Mouse (Mus musculus): ENCODE results near the gene Enc1. TPM values are rescaled to one million over a fixed set of nuclear protein-coding genes. Genes with fewer than 3 reads are reported as not detected.

The Enc1 gene
- polyA plus RNA-seq, 1 experiment from 2014 or later = 2.6 TPM

- no peak for DNase-seq (ENCODE audit: low spot score)
- 76% methylated on average over 2 of the region's 2 CpGs for WGBS
- H3K9me3 ChIP-seq (ENCODE audit: low read length) = no peaks in the 10 kb centered on the region
- H3K4me1 ChIP-seq (ENCODE audit: insufficient read depth, low read depth, low read length) = no peaks in the 10 kb centered on the region
- ATAC-seq = no peak
- H3K27ac ChIP-seq (ENCODE audit: low read length) = no peak overlapping the region
- H3K36me3 ChIP-seq (ENCODE audit: insufficient read depth, low read length) = no peaks in the 10 kb centered on the region
- H3K4me3 ChIP-seq (ENCODE audit: low read depth, low read length) = no peak overlapping the region
- no peak overlapping the region for H3K9ac ChIP-seq (replicated peaks; ENCODE audit: low read depth)
- no peak for TF ChIP-seq CTCF (IDR thresholded peaks at IDR 0.05)
- no peak for TF ChIP-seq EP300 (IDR thresholded peaks at IDR 0.05)
- H3K27me3 ChIP-seq (replicated peaks; ENCODE audit: insufficient read depth, low read length) = no peaks in the 10 kb centered on the region
- no peak overlapping the region for H3K4me2 ChIP-seq (replicated peaks; ENCODE audit: low read depth, low read length)
Measured at GRCm38 (mm10) chr13:97199123-97199522, 41.8 kb upstream of the Enc1 start.

GRCm38 (mm10) chr13:97201076-97201475, 39.8 kb upstream of the Enc1 start:
- Histone ChIP-seq H3K9me3 (ENCODE audit: low read length) (no peaks in the 10 kb centered on the region), H3K27me3 (replicated peaks; ENCODE audit: insufficient read depth, low read length) (no peaks in the 10 kb centered on the region), H3K9ac (replicated peaks; ENCODE audit: low read depth) (no peak overlapping the region), H3K4me2 (replicated peaks; ENCODE audit: low read depth, low read length) (no peak overlapping the region), H3K4me3 (ENCODE audit: low read depth, low read length) (no peak overlapping the region), H3K27ac (ENCODE audit: low read length) (no peak overlapping the region), H3K4me1 (ENCODE audit: insufficient read depth, low read depth, low read length) (no peaks in the 10 kb centered on the region), H3K36me3 (ENCODE audit: insufficient read depth, low read length) (no peaks in the 10 kb centered on the region)
- no peak for DNase-seq (ENCODE audit: low spot score)
- 30% methylated on average over 7 of the region's 7 CpGs for WGBS
- TF ChIP-seq CTCF (IDR thresholded peaks at IDR 0.05) = no peak
- TF ChIP-seq EP300 (IDR thresholded peaks at IDR 0.05) = no peak
- no peak for ATAC-seq

GRCm38 (mm10) chr13:97201896-97202295, 39.0 kb upstream of the Enc1 start:
- no peaks in the 10 kb centered on the region for H3K9me3 ChIP-seq (ENCODE audit: low read length)
- H3K9ac ChIP-seq (replicated peaks; ENCODE audit: low read depth) = no peak overlapping the region
- no peaks in the 10 kb centered on the region for H3K36me3 ChIP-seq (ENCODE audit: insufficient read depth, low read length)
- H3K4me1 ChIP-seq (ENCODE audit: insufficient read depth, low read depth, low read length) = no peaks in the 10 kb centered on the region
- no peak overlapping the region for H3K4me2 ChIP-seq (replicated peaks; ENCODE audit: low read depth, low read length)
- no peak for TF ChIP-seq EP300 (IDR thresholded peaks at IDR 0.05)
- H3K27me3 ChIP-seq (replicated peaks; ENCODE audit: insufficient read depth, low read length) = no peaks in the 10 kb centered on the region
- H3K4me3 ChIP-seq (ENCODE audit: low read depth, low read length) = no peak overlapping the region
- DNase-seq (ENCODE audit: low spot score) (no peak), ATAC-seq (no peak)
- no peak overlapping the region for H3K27ac ChIP-seq (ENCODE audit: low read length)
- WGBS = 61% methylated on average over 4 of the region's 4 CpGs

- WGBS = 5% methylated on average over 18 of the region's 18 CpGs
- no peaks in the 10 kb centered on the region for H3K4me1 ChIP-seq (ENCODE audit: insufficient read depth, low read depth, low read length)
- DNase-seq (ENCODE audit: low spot score) = peak; percentile 92
- no peaks in the 10 kb centered on the region for H3K36me3 ChIP-seq (ENCODE audit: insufficient read depth, low read length)
- H3K4me3 ChIP-seq (ENCODE audit: low read depth, low read length) = peak overlapping the region; percentile 37
- no peaks in the 10 kb centered on the region for H3K9me3 ChIP-seq (ENCODE audit: low read length)
- peak; percentile 77 for TF ChIP-seq CTCF (IDR thresholded peaks at IDR 0.05)
- TF ChIP-seq EP300 (IDR thresholded peaks at IDR 0.05) = no peak
- H3K27me3 ChIP-seq (replicated peaks; ENCODE audit: insufficient read depth, low read length) = no peaks in the 10 kb centered on the region
- no peak overlapping the region; the same call in 1 of the 2 replicates for H3K9ac ChIP-seq (replicated peaks; ENCODE audit: low read depth)
- peak; percentile 92 for ATAC-seq
- H3K27ac ChIP-seq (ENCODE audit: low read length) = peak overlapping the region; percentile 51; the same call in 1 of the 2 replicates
- H3K4me2 ChIP-seq (replicated peaks; ENCODE audit: low read depth, low read length) = peak overlapping the region; percentile 57
Measured at GRCm38 (mm10) chr13:97205052-97205701, 35.7 kb upstream of the Enc1 start.

GRCm38 (mm10) chr13:97206046-97206445, 34.9 kb upstream of the Enc1 start:
- Histone ChIP-seq H3K36me3 (ENCODE audit: insufficient read depth, low read length) (no peaks in the 10 kb centered on the region), H3K4me1 (ENCODE audit: insufficient read depth, low read depth, low read length) (no peaks in the 10 kb centered on the region), H3K27ac (ENCODE audit: low read length) (no peak overlapping the region), H3K9me3 (ENCODE audit: low read length) (no peaks in the 10 kb centered on the region), H3K4me2 (replicated peaks; ENCODE audit: low read depth, low read length) (no peak overlapping the region), H3K9ac (replicated peaks; ENCODE audit: low read depth) (no peak overlapping the region), H3K4me3 (ENCODE audit: low read depth, low read length) (no peak overlapping the region), H3K27me3 (replicated peaks; ENCODE audit: insufficient read depth, low read length) (no peaks in the 10 kb centered on the region)
- 83% methylated on average over 2 of the region's 2 CpGs for WGBS
- ATAC-seq (no peak), DNase-seq (ENCODE audit: low spot score) (no peak)
- no peak for TF ChIP-seq EP300 (IDR thresholded peaks at IDR 0.05)
- TF ChIP-seq CTCF (IDR thresholded peaks at IDR 0.05) = no peak

- no peak for DNase-seq (ENCODE audit: low spot score)
- no peak overlapping the region for H3K27ac ChIP-seq (ENCODE audit: low read length)
- no peak overlapping the region for H3K9ac ChIP-seq (replicated peaks; ENCODE audit: low read depth)
- H3K4me3 ChIP-seq (ENCODE audit: low read depth, low read length) = no peak overlapping the region
- no peaks in the 10 kb centered on the region for H3K27me3 ChIP-seq (replicated peaks; ENCODE audit: insufficient read depth, low read length)
- TF ChIP-seq EP300 (IDR thresholded peaks at IDR 0.05) (no peak), CTCF (IDR thresholded peaks at IDR 0.05) (no peak)
- no peaks in the 10 kb centered on the region for H3K36me3 ChIP-seq (ENCODE audit: insufficient read depth, low read length)
- 66% methylated on average over 7 of the region's 7 CpGs for WGBS
- no peak overlapping the region for H3K4me2 ChIP-seq (replicated peaks; ENCODE audit: low read depth, low read length)
- no peaks in the 10 kb centered on the region for H3K4me1 ChIP-seq (ENCODE audit: insufficient read depth, low read depth, low read length)
- no peak for ATAC-seq
- no peaks in the 10 kb centered on the region for H3K9me3 ChIP-seq (ENCODE audit: low read length)
Measured at GRCm38 (mm10) chr13:97207472-97208111, 33.3 kb upstream of the Enc1 start.
